Mouse (Mus musculus) neural tube, embryonic 14.5 days (tissue): ENCODE data around the gene Tex13c1. TPM values are rescaled to one million over a fixed set of nuclear protein-coding genes. Genes with fewer than 3 reads are reported as not detected.

ENCODE experiments used
- ATAC-seq: fragments of 200-750 bp; cut with Nextera tagmentation; 2 replicates; pipeline ENCODE4 v1.8.0; 2017; ENCODE audit warnings: low read depth, mild to moderate bottlenecking, moderate TSS enrichment, moderate library complexity
- H3K27ac ChIP-seq: fragments of 300-500 bp; sonication (generic); 2 replicates; pipeline ENCODE4 v1.5.1; 2014; ENCODE audit warnings: low read depth, mild to moderate bottlenecking, control low read depth, low read length, moderate library complexity, mixed read lengths
- H3K27me3 ChIP-seq: fragments of 300-500 bp; sonication (generic); 2 replicates; pipeline ENCODE4 v1.6.1; 2014; ENCODE audit warnings: low read length; ENCODE audit not compliant: control insufficient read depth, insufficient read depth
- H3K36me3 ChIP-seq: fragments of 300-500 bp; sonication (generic); 2 replicates; pipeline ENCODE4 v1.6.1; 2014; ENCODE audit warnings: low read length, mixed read lengths; ENCODE audit not compliant: control insufficient read depth, insufficient read depth
- H3K4me1 ChIP-seq: fragments of 300-500 bp; sonication (generic); 2 replicates; pipeline ENCODE4 v1.6.1; 2014; ENCODE audit warnings: low read length; ENCODE audit not compliant: control insufficient read depth, insufficient read depth
- H3K4me2 ChIP-seq: fragments of 300-500 bp; sonication (generic); 2 replicates; pipeline ENCODE4 v1.6.1; 2014; ENCODE audit warnings: mild to moderate bottlenecking, low read depth, low read length, control low read depth
- H3K4me3 ChIP-seq: fragments of 300-500 bp; sonication (generic); 2 replicates; pipeline ENCODE4 v1.5.1; 2014; ENCODE audit warnings: low read depth, low read length, control low read depth, mixed read lengths
- H3K9ac ChIP-seq: fragments of 300-500 bp; sonication (generic); replicated peaks from 2 replicates; pipeline ENCODE4 v1.6.1; 2014; ENCODE audit warnings: low read depth, mild to moderate bottlenecking, control low read depth, low read length, mixed read lengths
- H3K9me3 ChIP-seq: fragments of 300-500 bp; sonication (generic); 2 replicates; pipeline ENCODE4 v1.6.1; 2016; ENCODE audit warnings: low read length; ENCODE audit not compliant: control insufficient read depth
- whole genome bisulfite sequencing: fragments of 180-500 bp; shearing (Covaris S2); extraction: QIAGEN DNeasy Blood & Tissue Kit; methylation state at CpG from one replicate; pipeline ENCODE4 v1.1.7; 2014; 5-methylcytosine and 5-hydroxymethylcytosine counted together
- polyA plus RNA-seq: library from polyadenylated mRNA; unstranded; fragments of >200 nt; fragmentation: Nextera tagmentation; extraction: Ambion mirVana; gene quantifications from 2 replicates; pipeline ENCODE4 v1.2.1, GENCODE M21; 2014

Tex13c1 gene
- polyA plus RNA-seq = not detected in 2 replicates

GRCm38 (mm10) chrX:43590860-43591259, at the start of gene Tex13c1:
Gene Tex13c1, plus strand, starts transcription at chrX:43591160.
- no peaks in the 10 kb centered on the region for H3K9me3 ChIP-seq
- H3K36me3 ChIP-seq = no peaks in the 10 kb centered on the region
- H3K27me3 ChIP-seq = no peaks in the 10 kb centered on the region
- H3K27ac ChIP-seq = no peak within 1 kb of the TSS
- no peak for ATAC-seq
- H3K4me3 ChIP-seq = no peak within 1 kb of the TSS
- no peak within 1 kb of the TSS for H3K9ac ChIP-seq
- H3K4me2 ChIP-seq = no peak within 1 kb of the TSS
- 81% methylated on average over 3 of the region's 3 CpGs for WGBS
- no peaks in the 10 kb centered on the region for H3K4me1 ChIP-seq

Other genes starting within 250 kb of the Tex13c1 start
- 25.6 and 37.0 TPM in 2 replicates for gene Tenm1, start 162.0 kb upstream of the Tex13c1 start, polyA plus RNA-seq